Mouse (Mus musculus): ENCODE data around the gene Mrpl24.

DNA sequence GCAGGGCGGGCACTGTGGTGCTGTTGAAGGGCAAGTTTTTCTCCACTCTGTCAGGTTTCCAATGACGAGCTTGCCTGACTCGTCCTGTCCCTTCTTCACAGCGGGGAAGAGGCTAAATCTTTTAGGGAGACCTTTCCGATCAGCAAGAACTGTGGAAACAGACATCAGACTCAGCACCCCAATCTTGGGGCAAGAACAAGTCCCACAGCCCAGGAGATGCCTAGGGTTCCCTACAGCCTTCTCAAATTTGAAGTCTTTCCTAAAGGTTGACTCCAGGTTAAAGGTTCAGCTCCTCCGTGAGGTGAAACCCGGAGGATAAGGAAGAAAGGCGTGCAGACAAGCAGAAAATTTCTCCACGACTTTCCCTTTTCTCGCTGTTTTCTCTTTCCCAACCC, 40.9 kb downstream of the Mrpl24 start:
- TF ChIP-seq POLR2A (IDR thresholded peaks at IDR 0.05; ENCODE audit: control insufficient read depth, low read depth, low read length) (no peak), CTCF (IDR thresholded peaks at IDR 0.05; ENCODE audit: control insufficient read depth, insufficient read depth, insufficient replicate concordance, low read depth, low read length) (no peak)

Measured in testis, adult 2 months (tissue).